In genomic region chr10:128338415-128338814, GRCm38 (mm10) we compare ENCODE assay signal across 8 mouse cellular contexts. TPM values are rescaled to one million over a fixed set of nuclear protein-coding genes. Genes with fewer than 3 reads are reported as not detected.
DNase-seq lines count a peak whose midpoint lies in the region; ATAC-seq and TF ChIP-seq lines count a peak whose summit lies in the region.

No protein-coding gene starts in this region.

- no peak for ATAC-seq in embryonic facial prominence, embryonic 13.5 days (ENCODE audit: insufficient number of reproducible peaks, insufficient read depth, low FRiP score, low TSS enrichment, low read depth)
- ATAC-seq in limb, embryonic 11.5 days (ENCODE audit: insufficient number of reproducible peaks, low FRiP score, low TSS enrichment, low read depth): no peak
- ATAC-seq in neutrophil, adult 5-6 weeks (ENCODE audit: extremely low read depth, insufficient number of reproducible peaks, low FRiP score, poor library complexity, severe bottlenecking): peak; percentile 40; the same call in 1 of the 2 replicates

- TF ChIP-seq CTCF in spleen, adult 2 months (IDR thresholded peaks at IDR 0.05; ENCODE audit: extremely low read depth, insufficient read depth, insufficient read length, insufficient replicate concordance): no peak

- no peaks in the 10 kb centered on the region for H3K36me3 ChIP-seq in spleen, adult 2 months (ENCODE audit: control insufficient read depth, insufficient read depth, low read length)
- peaks cover 3% of the 10 kb centered on the region; the same call in 1 of the 2 replicates for H3K36me3 ChIP-seq in embryonic facial prominence, embryonic 13.5 days
- no peaks in the 10 kb centered on the region for H3K36me3 ChIP-seq in limb, embryonic 11.5 days (ENCODE audit: control insufficient read depth, insufficient read depth, low read length)

- peak in 1 of 2 experiments; percentile 37 for DNase-seq in spleen, adult 2 months (ENCODE audit: low read depth in 1 of 2, low spot score in 2 of 2)
- DNase-seq in spleen, adult 18-20 months: no peak
- no peak for DNase-seq in limb, embryonic 11.5 days (ENCODE audit: low spot score)
- no peak for DNase-seq in adrenal gland, postnatal 25 days
- no peak for DNase-seq in left cerebral cortex, postnatal 10 days (ENCODE audit: extremely low spot score in 1 of 2, low spot score in 2 of 2)
- DNase-seq in urinary bladder, adult 18-20 months (ENCODE audit: low spot score in 2 of 2): no peak

- 12% methylated on average over 5 of the region's 5 CpGs for WGBS in spleen, adult 2 months
- WGBS in embryonic facial prominence, embryonic 13.5 days: 19% methylated on average over 5 of the region's 5 CpGs
- 25% methylated on average over 5 of the region's 5 CpGs for WGBS in limb, embryonic 11.5 days

- H3K9ac ChIP-seq in embryonic facial prominence, embryonic 13.5 days: peak overlapping the region; percentile 98
- peak overlapping the region; percentile 68 for H3K9ac ChIP-seq in limb, embryonic 11.5 days (ENCODE audit: low read length)

- peaks cover 2% of the 10 kb centered on the region; the same call in 1 of the 2 replicates for H3K4me1 ChIP-seq in spleen, adult 2 months (ENCODE audit: control insufficient read depth, insufficient read depth, insufficient read length)
- peaks cover 25% of the 10 kb centered on the region for H3K4me1 ChIP-seq in embryonic facial prominence, embryonic 13.5 days
- H3K4me1 ChIP-seq in limb, embryonic 11.5 days (ENCODE audit: control insufficient read depth, insufficient read depth, low read length): peaks cover 9% of the 10 kb centered on the region

- TF ChIP-seq POLR2A in spleen, adult 2 months (IDR thresholded peaks at IDR 0.05; ENCODE audit: low read depth, low read length): no peak

- no peaks in the 10 kb centered on the region for H3K27me3 ChIP-seq in spleen, adult 2 months (ENCODE audit: control insufficient read depth, insufficient read depth, low read length)
- H3K27me3 ChIP-seq in embryonic facial prominence, embryonic 13.5 days: no peaks in the 10 kb centered on the region
- no peaks in the 10 kb centered on the region for H3K27me3 ChIP-seq in limb, embryonic 11.5 days (ENCODE audit: control insufficient read depth, insufficient read depth, low read length)

- H3K4me2 ChIP-seq in embryonic facial prominence, embryonic 13.5 days: peak overlapping the region; percentile 91
- H3K4me2 ChIP-seq in limb, embryonic 11.5 days (ENCODE audit: low read depth, severe bottlenecking): peak overlapping the region; percentile 83

- H3K9me3 ChIP-seq in embryonic facial prominence, embryonic 13.5 days: no peaks in the 10 kb centered on the region
- H3K9me3 ChIP-seq in limb, embryonic 11.5 days (ENCODE audit: control insufficient read depth, low read length): no peaks in the 10 kb centered on the region

- peak overlapping the region; percentile 90 for H3K4me3 ChIP-seq in spleen, adult 2 months (ENCODE audit: extremely low read depth, insufficient read depth, insufficient read length)
- peak overlapping the region; percentile 99 for H3K4me3 ChIP-seq in embryonic facial prominence, embryonic 13.5 days
- H3K4me3 ChIP-seq in limb, embryonic 11.5 days (ENCODE audit: low read depth, low read length): peak overlapping the region; percentile 77

- intact Hi-C loops in left cerebral cortex, postnatal 10 days (cut with DNase I): loop anchor here (10.0 kb wide), 1 partner anchor 116 kb away; the partner anchor contains the start of gene Smarcc2

- H3K27ac ChIP-seq in spleen, adult 2 months (ENCODE audit: insufficient read depth, low read length): peak overlapping the region; percentile 92
- peak overlapping the region; percentile 94 for H3K27ac ChIP-seq in embryonic facial prominence, embryonic 13.5 days
- peak overlapping the region; percentile 60 for H3K27ac ChIP-seq in limb, embryonic 11.5 days (replicated peaks; ENCODE audit: low read depth, low read length)

RNA-seq across cellular contexts. Expression of gene Cs, which starts 0.9 kb away (rescaled TPM):
- polyA plus RNA-seq in spleen, adult 2 months (2012; rRNA removed): 70.4 and 89.2 TPM in 2 replicates
- polyA plus RNA-seq in embryonic facial prominence, embryonic 13.5 days (2015; fragmentation: Nextera tagmentation; extraction: Ambion mirVana): 160 and 179 TPM in 2 replicates
- 231 and 232 TPM in 2 replicates for polyA plus RNA-seq in limb, embryonic 11.5 days (2014; fragmentation: Nextera tagmentation; extraction: Ambion mirVana)
- total RNA-seq in neutrophil, adult 5-6 weeks (2017): 82.9 and 84.7 TPM in 2 replicates
- total RNA-seq in adrenal gland, postnatal 25 days (2021): 287 and 317 TPM in 2 replicates
- 100 to 1,000 TPM; 287 to 288 TPM for total RNA-seq in left cerebral cortex, postnatal 10 days (2021)

RNA-seq across cellular contexts. Expression of gene Cnpy2, which starts 16.2 kb away (rescaled TPM):
- 15.9 and 17.2 TPM in 2 replicates for polyA plus RNA-seq in spleen, adult 2 months (2012; rRNA removed)
- polyA plus RNA-seq in embryonic facial prominence, embryonic 13.5 days (2015; fragmentation: Nextera tagmentation; extraction: Ambion mirVana): 349 and 362 TPM in 2 replicates
- polyA plus RNA-seq in limb, embryonic 11.5 days (2014; fragmentation: Nextera tagmentation; extraction: Ambion mirVana): 343 and 351 TPM in 2 replicates
- 23.6 and 30.7 TPM in 2 replicates for total RNA-seq in neutrophil, adult 5-6 weeks (2017)
- 164 and 206 TPM in 2 replicates for total RNA-seq in adrenal gland, postnatal 25 days (2021)
- 10 to 100 TPM; 64.4 to 69.7 TPM for total RNA-seq in left cerebral cortex, postnatal 10 days (2021)

RNA-seq across cellular contexts. Expression of gene Coq10a, which starts 30.4 kb away (rescaled TPM):
- 32.1 and 63.8 TPM in 2 replicates for polyA plus RNA-seq in spleen, adult 2 months (2012; rRNA removed)
- polyA plus RNA-seq in embryonic facial prominence, embryonic 13.5 days (2015; fragmentation: Nextera tagmentation; extraction: Ambion mirVana): 13.1 and 16.2 TPM in 2 replicates
- 8.5 and 11.0 TPM in 2 replicates for polyA plus RNA-seq in limb, embryonic 11.5 days (2014; fragmentation: Nextera tagmentation; extraction: Ambion mirVana)
- total RNA-seq in neutrophil, adult 5-6 weeks (2017): 23.1 and 23.6 TPM in 2 replicates
- total RNA-seq in adrenal gland, postnatal 25 days (2021): 74.4 and 80.2 TPM in 2 replicates
- 10 to 100 TPM; 69.8 to 74.6 TPM for total RNA-seq in left cerebral cortex, postnatal 10 days (2021)

RNA-seq across cellular contexts. Expression of gene Pan2, which starts 35.3 kb away (rescaled TPM):
- polyA plus RNA-seq in spleen, adult 2 months (2012; rRNA removed): 25.7 and 30.6 TPM in 2 replicates
- polyA plus RNA-seq in embryonic facial prominence, embryonic 13.5 days (2015; fragmentation: Nextera tagmentation; extraction: Ambion mirVana): 31.8 and 32.3 TPM in 2 replicates
- 37.5 and 38.7 TPM in 2 replicates for polyA plus RNA-seq in limb, embryonic 11.5 days (2014; fragmentation: Nextera tagmentation; extraction: Ambion mirVana)
- total RNA-seq in neutrophil, adult 5-6 weeks (2017): 30.0 and 31.3 TPM in 2 replicates
- total RNA-seq in adrenal gland, postnatal 25 days (2021): 28.9 and 32.7 TPM in 2 replicates
- total RNA-seq in left cerebral cortex, postnatal 10 days (2021): 10 to 100 TPM; 13.0 to 14.1 TPM

RNA-seq across cellular contexts. Expression of gene Ankrd52, which starts 38.5 kb away (rescaled TPM):
- 31.1 and 36.9 TPM in 2 replicates for polyA plus RNA-seq in spleen, adult 2 months (2012; rRNA removed)
- polyA plus RNA-seq in embryonic facial prominence, embryonic 13.5 days (2015; fragmentation: Nextera tagmentation; extraction: Ambion mirVana): 15.0 and 16.0 TPM in 2 replicates
- polyA plus RNA-seq in limb, embryonic 11.5 days (2014; fragmentation: Nextera tagmentation; extraction: Ambion mirVana): 12.0 and 12.8 TPM in 2 replicates
- total RNA-seq in neutrophil, adult 5-6 weeks (2017): 16.0 and 16.8 TPM in 2 replicates
- 72.3 and 75.1 TPM in 2 replicates for total RNA-seq in adrenal gland, postnatal 25 days (2021)
- 10 to 100 TPM; 74.4 TPM for total RNA-seq in left cerebral cortex, postnatal 10 days (2021)
